Mouse (Mus musculus) liver, postnatal 0 days (tissue): ENCODE data around the gene Fbxl8. TPM values are rescaled to one million over a fixed set of nuclear protein-coding genes. Genes with fewer than 3 reads are reported as not detected.

Source experiments
- ATAC-seq: fragments of 200-750 bp; cut with Nextera tagmentation; 2 replicates; pipeline ENCODE4 v1.8.0; 2017; ENCODE audit warnings: mild to moderate bottlenecking, moderate library complexity
- DNase-seq: peaks from one replicate; pipeline ENCODE4 v3.0.0-alpha.2; 2016
- H3K27ac ChIP-seq: fragments of 300-500 bp; sonication (generic); 2 replicates; pipeline ENCODE4 v1.5.1; 2014; ENCODE audit warnings: antibody characterized with exemption, moderate library complexity, mild to moderate bottlenecking, low read depth
- H3K27me3 ChIP-seq: fragments of 300-500 bp; sonication (generic); 2 replicates; pipeline ENCODE4 v1.6.1; 2014; ENCODE audit warnings: low read length, control low read depth, mixed read lengths; ENCODE audit not compliant: insufficient read depth
- H3K36me3 ChIP-seq: fragments of 300-500 bp; sonication (generic); replicated peaks from 2 replicates; pipeline ENCODE4 v1.6.1; 2014; ENCODE audit warnings: mild to moderate bottlenecking, control low read depth, low read length, moderate library complexity, mixed read lengths; ENCODE audit not compliant: insufficient read depth
- H3K4me1 ChIP-seq: fragments of 300-500 bp; sonication (generic); 2 replicates; pipeline ENCODE4 v1.6.1; 2014; ENCODE audit warnings: antibody characterized with exemption, mild to moderate bottlenecking, control low read depth; ENCODE audit not compliant: insufficient read depth
- H3K4me2 ChIP-seq: fragments of 300-500 bp; sonication (generic); 2 replicates; pipeline ENCODE4 v1.6.1; 2014; ENCODE audit warnings: low read depth, mild to moderate bottlenecking, low read length, moderate library complexity, mixed read lengths
- H3K4me3 ChIP-seq: fragments of 300-500 bp; sonication (generic); 2 replicates; pipeline ENCODE4 v1.5.1; 2014; ENCODE audit warnings: low read depth, low read length
- H3K9ac ChIP-seq: fragments of 300-500 bp; sonication (generic); replicated peaks from 2 replicates; pipeline ENCODE4 v1.6.1; 2014; ENCODE audit warnings: mild to moderate bottlenecking, moderate library complexity
- H3K9me3 ChIP-seq: fragments of 300-500 bp; sonication (generic); 2 replicates; pipeline ENCODE4 v1.6.1; 2016; ENCODE audit warnings: mild to moderate bottlenecking, control low read depth, low read length, mixed read lengths
- CTCF ChIP-seq: sonication (generic); IDR thresholded peaks from 2 replicates; pipeline ENCODE4 v1.5.1; 2016; ENCODE audit warnings: antibody characterized with exemption, low read depth
- EP300 ChIP-seq: IDR thresholded peaks from 2 replicates; pipeline ENCODE4 v1.6.1; 2016; ENCODE audit warnings: antibody characterized with exemption, low read depth, mild to moderate bottlenecking
- WGBS: fragments of 180-500 bp; shearing (Covaris S2); extraction: QIAGEN DNeasy Blood & Tissue Kit; methylation state at CpG from one replicate; pipeline ENCODE4 v1.1.7; 2014; ENCODE audit not compliant: insufficient replicate concordance; 5-methylcytosine and 5-hydroxymethylcytosine counted together
- polyA plus RNA-seq: library from polyadenylated mRNA; unstranded; fragments of >200 nt; fragmentation: Nextera tagmentation; extraction: Ambion mirVana; gene quantifications from 2 replicates; pipeline ENCODE4 v1.2.1, GENCODE M21; 2015

Fbxl8 gene
- polyA plus RNA-seq, 1 experiment from 2014 or later: 1.2 TPM

DNA sequence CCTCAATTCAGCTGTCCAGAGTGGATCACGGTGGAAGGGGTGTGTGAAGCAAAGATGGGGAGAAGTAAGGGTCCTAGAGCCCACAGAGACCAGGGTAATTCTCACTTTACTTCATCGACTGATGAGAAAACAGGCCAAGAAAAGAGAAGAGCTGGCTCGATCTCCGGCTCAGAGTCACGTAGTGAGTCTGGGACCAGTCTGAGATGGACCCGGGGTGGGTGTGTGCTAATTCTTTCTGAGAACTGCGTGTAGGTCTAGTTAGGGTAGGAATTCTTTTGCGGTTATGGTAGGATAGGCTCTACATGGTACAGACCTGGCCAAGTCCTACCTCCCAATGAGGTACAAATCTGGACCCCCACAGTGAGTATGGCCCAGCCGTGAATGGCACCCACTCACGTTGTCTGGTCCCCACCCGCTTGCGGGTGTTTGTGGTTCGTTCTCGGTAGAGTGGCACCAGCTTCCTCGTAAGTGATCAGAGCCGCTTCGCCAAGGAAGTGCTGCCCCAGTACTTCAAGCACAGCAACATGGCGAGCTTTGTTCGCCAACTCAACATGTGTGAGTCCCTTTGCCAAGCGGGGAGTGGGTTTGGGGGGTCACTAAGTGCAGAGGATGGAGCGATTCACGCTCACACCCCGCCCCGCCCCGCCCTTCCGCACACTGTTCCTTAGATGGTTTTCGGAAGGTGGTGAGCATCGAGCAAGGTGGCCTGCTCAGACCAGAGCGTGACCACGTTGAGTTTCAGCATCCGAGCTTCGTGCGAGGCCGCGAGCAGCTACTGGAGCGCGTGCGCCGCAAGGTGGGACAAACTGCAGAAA is 5.9 kb downstream of the Fbxl8 start:
- Histone ChIP-seq H3K4me3 (peak overlapping the region; percentile 42), H3K4me1 (peaks cover 19% of the 10 kb centered on the region), H3K9ac (no peak overlapping the region), H3K27me3 (peaks cover 80% of the 10 kb centered on the region), H3K27ac (no peak overlapping the region), H3K4me2 (peak overlapping the region; percentile 76; the same call in 1 of the 2 replicates), H3K9me3 (no peaks in the 10 kb centered on the region), H3K36me3 (no peaks in the 10 kb centered on the region)
- DNase-seq: no peak
- 6% methylated on average over 39 of the region's 39 CpGs for WGBS
- TF ChIP-seq CTCF: no peak
- no peak for TF ChIP-seq EP300
- no peak for ATAC-seq

DNA sequence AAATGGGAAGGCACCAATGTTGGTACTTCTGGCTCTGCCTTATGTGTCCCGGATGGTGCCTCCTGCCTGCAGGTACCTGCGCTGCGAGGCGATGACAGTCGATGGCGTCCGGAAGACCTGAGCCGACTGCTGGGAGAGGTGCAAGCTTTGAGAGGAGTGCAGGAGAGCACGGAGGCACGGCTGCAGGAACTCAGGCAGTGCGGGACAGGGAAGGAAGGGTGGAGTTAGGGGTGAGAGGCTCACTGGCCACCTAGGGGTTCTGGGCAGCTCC is 6.4 kb downstream of the Fbxl8 start:
- H3K4me1 ChIP-seq: peaks cover 17% of the 10 kb centered on the region
- H3K36me3 ChIP-seq: no peaks in the 10 kb centered on the region
- no peak for ATAC-seq
- no peak for DNase-seq
- H3K27me3 ChIP-seq: peaks cover 85% of the 10 kb centered on the region
- H3K4me2 ChIP-seq: no peak overlapping the region
- TF ChIP-seq CTCF: 0 out of 2 replicates have a peak, but pooled peaks have one; percentile 6
- no peak for TF ChIP-seq EP300
- H3K9ac ChIP-seq: no peak overlapping the region
- 4% methylated on average over 11 of the region's 11 CpGs for WGBS
- no peak overlapping the region for H3K27ac ChIP-seq
- H3K4me3 ChIP-seq: no peak overlapping the region
- no peaks in the 10 kb centered on the region for H3K9me3 ChIP-seq

DNA sequence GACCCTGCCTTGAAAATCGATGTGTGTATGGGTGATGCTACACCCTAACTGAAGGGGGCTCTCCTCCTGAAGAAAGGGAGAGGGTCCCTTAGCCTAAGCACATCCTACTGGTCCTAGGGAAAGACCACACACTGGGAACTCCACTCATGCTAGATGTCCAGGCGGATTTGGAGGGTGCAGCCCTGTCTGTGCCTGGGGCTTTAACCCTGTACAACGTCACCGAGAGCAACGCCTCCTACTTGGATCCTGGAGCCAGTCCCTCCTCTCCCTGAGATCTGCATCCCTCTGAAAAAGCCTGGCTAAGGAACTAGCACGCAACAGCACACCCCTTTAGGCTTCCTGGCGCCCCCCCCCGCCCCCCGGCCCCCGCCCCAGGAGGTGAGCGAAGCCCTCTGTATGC is 10.9 kb downstream of the Fbxl8 start:
- no peak for DNase-seq
- no peak overlapping the region for H3K4me3 ChIP-seq
- no peaks in the 10 kb centered on the region for H3K36me3 ChIP-seq
- H3K9ac ChIP-seq: no peak overlapping the region
- H3K9me3 ChIP-seq: no peaks in the 10 kb centered on the region
- H3K27me3 ChIP-seq: peaks cover 91% of the 10 kb centered on the region
- no peak overlapping the region for H3K27ac ChIP-seq
- no peak for ATAC-seq
- WGBS: 15% methylated on average over 11 of the region's 11 CpGs
- H3K4me1 ChIP-seq: peaks cover 16% of the 10 kb centered on the region
- no peak for TF ChIP-seq EP300
- TF ChIP-seq CTCF: no peak
- no peak overlapping the region for H3K4me2 ChIP-seq

DNA sequence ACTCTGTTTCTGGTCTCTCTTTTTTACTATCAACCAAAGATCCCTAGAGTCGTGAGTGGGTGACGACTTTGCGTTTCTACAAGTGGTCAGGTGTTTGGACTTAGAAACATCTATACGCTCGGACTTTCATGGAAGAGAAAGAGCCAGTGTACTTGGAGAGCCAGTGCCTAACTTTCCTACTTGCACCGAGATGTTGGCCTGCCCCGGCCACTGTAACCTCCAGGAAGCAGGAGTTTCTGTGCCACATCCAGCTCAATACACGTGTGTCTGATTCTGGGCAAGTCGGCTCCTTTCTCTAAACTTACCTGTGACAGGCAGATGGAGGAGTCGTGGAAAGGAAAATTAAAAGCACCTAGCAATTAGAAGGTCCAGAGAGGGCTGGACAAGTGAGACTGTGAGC is 11.4 kb downstream of the Fbxl8 start, which contains the start of gene Nol3:
TSS of gene Nol3 (plus strand) at position 301 of the 400 bp plus-strand sequence.
- Histone ChIP-seq H3K27ac (no peak within 1 kb of the TSS), H3K4me1 (peaks cover 16% of the 10 kb centered on the region), H3K9ac (peak within 1 kb of the TSS; percentile 30), H3K4me3 (peak within 1 kb of the TSS; percentile 36), H3K4me2 (peak within 1 kb of the TSS; percentile 70), H3K9me3 (no peaks in the 10 kb centered on the region), H3K27me3 (peaks cover 86% of the 10 kb centered on the region), H3K36me3 (no peaks in the 10 kb centered on the region)
- ATAC-seq: no peak
- DNase-seq: no peak
- 9% methylated on average over 10 of the region's 10 CpGs for WGBS
- TF ChIP-seq CTCF (no peak), EP300 (no peak)

DNA sequence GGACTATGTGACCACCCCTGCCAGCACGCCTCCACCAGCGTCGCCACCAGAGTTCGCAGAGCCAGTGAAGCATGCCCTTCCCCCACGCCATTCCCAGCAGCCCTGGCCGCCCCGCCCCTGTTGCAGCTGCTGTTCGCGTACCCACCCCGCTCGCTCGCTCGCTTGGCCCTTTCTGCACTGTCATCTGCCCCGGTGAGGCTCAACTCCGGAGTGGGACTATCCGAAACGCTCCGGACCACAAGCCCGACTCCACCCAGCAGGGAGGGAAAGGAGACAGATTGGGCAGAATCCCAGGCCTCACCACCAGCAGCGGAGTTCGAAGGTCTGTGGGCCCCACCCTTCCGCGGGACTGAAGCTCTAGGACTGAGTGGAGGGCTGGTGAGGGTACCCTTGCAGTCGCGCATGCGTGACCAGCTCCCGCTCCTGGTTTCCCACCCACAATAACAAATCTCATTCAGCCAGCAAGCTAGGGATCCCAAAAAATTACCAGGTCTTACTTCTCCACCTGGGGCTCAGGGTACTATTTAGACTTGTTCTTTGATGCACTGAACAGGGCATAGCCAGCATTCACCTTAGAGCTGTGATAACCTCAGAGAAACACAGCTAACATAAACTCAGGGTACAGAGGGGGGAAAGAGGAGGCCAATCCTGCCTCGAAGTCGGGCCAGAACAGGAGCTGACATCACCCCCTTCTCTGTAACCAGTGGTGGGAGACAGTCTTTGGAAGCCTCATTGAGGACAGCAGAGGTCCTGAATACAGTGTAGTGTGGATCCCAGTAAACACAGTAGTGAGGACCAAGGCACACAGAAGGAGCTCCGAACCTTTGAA is 12.1 kb downstream of the Fbxl8 start:
- WGBS: 5% methylated on average over 30 of the region's 30 CpGs
- peaks cover 16% of the 10 kb centered on the region for H3K4me1 ChIP-seq
- H3K9me3 ChIP-seq: no peaks in the 10 kb centered on the region
- peak overlapping the region; percentile 30 for H3K9ac ChIP-seq
- peak; percentile 66 for DNase-seq
- no peak for TF ChIP-seq CTCF
- no peak for TF ChIP-seq EP300
- H3K36me3 ChIP-seq: no peaks in the 10 kb centered on the region
- peaks cover 80% of the 10 kb centered on the region for H3K27me3 ChIP-seq
- H3K27ac ChIP-seq: no peak overlapping the region
- peak overlapping the region; percentile 36 for H3K4me3 ChIP-seq
- ATAC-seq: peak; percentile 58
- H3K4me2 ChIP-seq: peak overlapping the region; percentile 70

DNA sequence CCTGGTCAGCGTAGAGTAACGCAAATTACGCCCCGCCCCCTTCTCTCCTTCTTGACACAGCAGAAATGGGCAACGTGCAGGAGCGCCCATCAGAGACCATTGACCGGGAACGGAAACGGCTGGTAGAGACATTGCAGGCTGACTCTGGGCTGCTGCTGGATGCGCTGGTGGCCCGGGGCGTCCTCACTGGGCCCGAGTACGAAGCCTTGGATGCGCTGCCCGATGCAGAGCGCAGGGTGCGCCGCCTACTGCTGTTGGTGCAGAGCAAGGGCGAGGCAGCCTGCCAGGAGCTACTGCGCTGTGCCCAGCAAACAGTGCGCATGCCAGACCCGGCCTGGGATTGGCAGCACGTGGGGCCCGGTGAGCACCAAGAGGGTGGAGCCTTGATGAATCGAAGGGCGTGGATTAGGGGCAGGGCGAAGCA is 14.5 kb downstream of the Fbxl8 start:
- no peaks in the 10 kb centered on the region for H3K36me3 ChIP-seq
- no peak overlapping the region for H3K9ac ChIP-seq
- ATAC-seq (peak; percentile 67), DNase-seq (peak; percentile 62)
- peak overlapping the region; percentile 4; the same call in 1 of the 2 replicates for H3K4me3 ChIP-seq
- peak overlapping the region; percentile 40 for H3K4me2 ChIP-seq
- H3K4me1 ChIP-seq: peaks cover 23% of the 10 kb centered on the region
- H3K9me3 ChIP-seq: no peaks in the 10 kb centered on the region
- peaks cover 61% of the 10 kb centered on the region for H3K27me3 ChIP-seq
- no peak for TF ChIP-seq EP300
- TF ChIP-seq CTCF: peak; percentile 36; the same call in 1 of the 2 replicates
- no peak overlapping the region for H3K27ac ChIP-seq
- WGBS: 1% methylated on average over 28 of the region's 28 CpGs
